Mouse (Mus musculus) adrenal gland, postnatal 25 days (tissue): ENCODE data around the gene Cd164. TPM values are rescaled to one million over a fixed set of nuclear protein-coding genes. Genes with fewer than 3 reads are reported as not detected.

ENCODE experiments used
- DNase-seq: peaks from one replicate; pipeline ENCODE4 v3.0.0; 2021; ENCODE audit warnings: mixed read lengths
- total RNA-seq: library from RNA; stranded (reverse); gene quantifications from 2 replicates; pipeline ENCODE4 v1.2.3, GENCODE M21; 2021

Cd164 gene
- total RNA-seq, 1 experiment from 2014 or later: 213 TPM

GRCm38 (mm10) chr10:41500941-41501340 lies 18.3 kb upstream of the Cd164 start:
- peak; percentile 39 for DNase-seq

GRCm38 (mm10) chr10:41504996-41505395 lies 14.2 kb upstream of the Cd164 start:
- DNase-seq: no peak

GRCm38 (mm10) chr10:41505446-41505845 lies 13.8 kb upstream of the Cd164 start:
- DNase-seq: peak; percentile 41

GRCm38 (mm10) chr10:41509160-41509559 lies 10.1 kb upstream of the Cd164 start:
- DNase-seq: no peak

- no peak for DNase-seq
Measured at GRCm38 (mm10) chr10:41514301-41514700, 4.9 kb upstream of the Cd164 start.

- no peak for DNase-seq
Measured at GRCm38 (mm10) chr10:41514921-41515320, 4.3 kb upstream of the Cd164 start.

GRCm38 (mm10) chr10:41518508-41518980 lies 670 bp upstream of the Cd164 start:
- peak; percentile 67 for DNase-seq

- peak; percentile 62 for DNase-seq
Measured at GRCm38 (mm10) chr10:41519640-41520409, 611 bp downstream of the Cd164 start.

GRCm38 (mm10) chr10:41520410-41520673 lies 1.1 kb downstream of the Cd164 start:
- no peak for DNase-seq

GRCm38 (mm10) chr10:41523386-41523785 lies 4.2 kb downstream of the Cd164 start:
- DNase-seq: no peak

- DNase-seq: no peak
Measured at GRCm38 (mm10) chr10:41525696-41526095, 6.5 kb downstream of the Cd164 start.

GRCm38 (mm10) chr10:41529972-41530371 lies 10.8 kb downstream of the Cd164 start:
- DNase-seq: no peak

GRCm38 (mm10) chr10:41535991-41536390 lies 16.8 kb downstream of the Cd164 start:
- DNase-seq: no peak

- DNase-seq: no peak
Measured at GRCm38 (mm10) chr10:41536714-41537113, 17.5 kb downstream of the Cd164 start.

- DNase-seq: no peak
Measured at GRCm38 (mm10) chr10:41537226-41537982, 18.2 kb downstream of the Cd164 start.

- DNase-seq: no peak
Measured at GRCm38 (mm10) chr10:41537983-41538330, 18.7 kb downstream of the Cd164 start.

GRCm38 (mm10) chr10:41538986-41539385 lies 19.8 kb downstream of the Cd164 start:
- no peak for DNase-seq

GRCm38 (mm10) chr10:41542057-41542456 lies 22.8 kb downstream of the Cd164 start:
- no peak for DNase-seq

GRCm38 (mm10) chr10:41543439-41543838 lies 24.2 kb downstream of the Cd164 start:
- DNase-seq: no peak

- no peak for DNase-seq
Measured at GRCm38 (mm10) chr10:41543844-41544243, 24.6 kb downstream of the Cd164 start.

- no peak for DNase-seq
Measured at GRCm38 (mm10) chr10:41544481-41545190, 25.4 kb downstream of the Cd164 start.

- DNase-seq: no peak
Measured at GRCm38 (mm10) chr10:41545224-41545755, 26.1 kb downstream of the Cd164 start.
